Mouse (Mus musculus) CH12.LX (cell line): ENCODE data around the gene Prelp. TPM values are rescaled to one million over a fixed set of nuclear protein-coding genes. Genes with fewer than 3 reads are reported as not detected.
A peak's percentile ranks its signal among the peaks of the same experiment; 100 is the strongest.

Source experiments
- DNase-seq: peaks from one replicate; pipeline ENCODE4 v3.0.0-alpha.2; 2013; ENCODE audit errors: extremely low read depth
- H3K27ac ChIP-seq: 2 replicates; pipeline ENCODE4 v1.5.1; 2012; ENCODE audit warnings: low read depth, mild to moderate bottlenecking, control low read depth, moderate library complexity; ENCODE audit not compliant: insufficient read depth
- H3K27me3 ChIP-seq: replicated peaks from 2 replicates; pipeline ENCODE3; 2012; ENCODE audit warnings: inconsistent platforms
- H3K36me3 ChIP-seq, 2 experiments: replicated peaks in 1 of 2; 2 replicates each; pipeline versions ENCODE3 to v1.6.1; 2012; ENCODE audit warnings: inconsistent platforms in 1 of 2, low read length in 1 of 2, mild to moderate bottlenecking in 1 of 2, mixed read lengths in 1 of 2, moderate library complexity in 1 of 2; ENCODE audit not compliant: control insufficient read depth in 1 of 2, insufficient read depth in 1 of 2
- H3K4me1 ChIP-seq, 2 experiments: 2 replicates each; pipeline ENCODE4 v1.6.1; 2012; ENCODE audit warnings: inconsistent platforms in 1 of 2, moderate library complexity in 1 of 2; ENCODE audit not compliant: insufficient read depth in 2 of 2, control insufficient read depth in 1 of 2
- H3K4me2 ChIP-seq: 2 replicates; pipeline ENCODE4 v1.6.1; 2012; ENCODE audit warnings: low read depth, mild to moderate bottlenecking, control low read depth; ENCODE audit not compliant: poor library complexity, insufficient read depth, severe bottlenecking
- H3K4me3 ChIP-seq, 3 experiments: fragments of 150-350 bp in 1 of 3; sonication (generic) in 1 of 3; replicated peaks in 1 of 3; 2 replicates each; pipeline versions ENCODE3 to v1.5.1; 2011 to 2012; ENCODE audit warnings: low read depth in 2 of 3, low read length in 2 of 3, mild to moderate bottlenecking in 2 of 3, moderate library complexity in 2 of 3, control low read depth in 1 of 3, improper control_type of control experiment in 1 of 3, inconsistent platforms in 1 of 3, mixed read lengths in 1 of 3; ENCODE audit not compliant: poor library complexity in 1 of 3
- H3K79me2 ChIP-seq: replicated peaks from 2 replicates; pipeline ENCODE4 v1.6.1; 2012; ENCODE audit warnings: mild to moderate bottlenecking, moderate library complexity; ENCODE audit not compliant: control insufficient read depth, poor library complexity, insufficient read depth, severe bottlenecking; ENCODE audit errors: extremely low read depth
- H3K9ac ChIP-seq: 2 replicates; pipeline ENCODE4 v1.6.1; 2012; ENCODE audit warnings: low read depth, mild to moderate bottlenecking, control low read depth, moderate library complexity; ENCODE audit not compliant: insufficient read depth
- H3K9me3 ChIP-seq: replicated peaks from 2 replicates; pipeline ENCODE3; 2012; ENCODE audit warnings: low read length, inconsistent platforms, mixed read lengths
- CHD1 ChIP-seq: IDR thresholded peaks from 2 replicates; pipeline ENCODE4 v1.6.1; 2012; ENCODE audit warnings: low read depth, low read length, improper control_type of control experiment, inconsistent platforms
- JUND ChIP-seq: conservative IDR thresholded peaks from 2 replicates; pipeline ENCODE4 v1.6.1; 2011; ENCODE audit warnings: low read depth, low read length, improper control_type of control experiment
- MAX ChIP-seq: IDR thresholded peaks from 2 replicates; pipeline ENCODE4 v1.6.1; 2011; ENCODE audit warnings: low read length, improper control_type of control experiment
- NELFE ChIP-seq: IDR thresholded peaks from 2 replicates; pipeline ENCODE4 v1.6.1; 2011; ENCODE audit warnings: low read depth, low read length, improper control_type of control experiment
- NRF1 ChIP-seq: IDR thresholded peaks from 2 replicates; pipeline ENCODE4 v1.6.1; 2014; ENCODE audit warnings: low read depth, mild to moderate bottlenecking, inconsistent platforms, low read length, improper control_type of control experiment, moderate library complexity
- PAX5 ChIP-seq: IDR thresholded peaks from 2 replicates; pipeline ENCODE4 v1.6.1; 2012; ENCODE audit warnings: low read length, inconsistent platforms, mixed read lengths
- RAD21 ChIP-seq: IDR thresholded peaks from 2 replicates; pipeline ENCODE4 v1.6.1; 2011; ENCODE audit warnings: low read depth, mild to moderate bottlenecking, low read length, improper control_type of control experiment, moderate library complexity
- SMC3 ChIP-seq: IDR thresholded peaks from 2 replicates; pipeline ENCODE4 v1.6.1; 2011; ENCODE audit warnings: low read depth, low read length, improper control_type of control experiment
- TBP ChIP-seq: conservative IDR thresholded peaks from 2 replicates; pipeline ENCODE4 v1.6.1; 2011; ENCODE audit warnings: low read depth, low read length, improper control_type of control experiment
- USF1 ChIP-seq: IDR thresholded peaks from 2 replicates; pipeline ENCODE4 v1.6.1; 2014; ENCODE audit warnings: low read depth, mild to moderate bottlenecking, inconsistent platforms, low read length, improper control_type of control experiment
- ZKSCAN1 ChIP-seq: IDR thresholded peaks from 2 replicates; pipeline ENCODE4 v1.6.1; 2012; ENCODE audit warnings: low read depth, inconsistent platforms, low read length, improper control_type of control experiment, borderline replicate concordance
- ZNF384 ChIP-seq: IDR thresholded peaks from 2 replicates; pipeline ENCODE4 v1.6.1; 2012; ENCODE audit warnings: low read depth, low read length, improper control_type of control experiment, inconsistent platforms
- dilution Hi-C: fragments of 300-500 bp; cut with MboI; formaldehyde crosslinking; loops from 2 replicates; pipeline ENCODE4 v1.14.3; 2020; ENCODE audit warnings: low sequenced_read_pairs; ENCODE audit not compliant: extremely low pct_unique_long_range_greater_than_20kb, extremely low pct_ligation_motif_present
- in situ Hi-C: fragments of 300-500 bp; cut with MboI; formaldehyde crosslinking; loops from 3 replicates; pipeline ENCODE4 v1.14.3; 2019; ENCODE audit warnings: low sequenced_read_pairs, low pct_ligation_motif_present, low pct_unique_long_range_greater_than_20kb, mixed read lengths
- polyA plus RNA-seq: library from polyadenylated mRNA; unstranded; fragments of >175 nt; gene quantifications from 2 replicates; pipeline ENCODE4 v1.2.1, GENCODE M21; 2012; ENCODE audit warnings: low read depth; ENCODE audit not compliant: insufficient read length
- total RNA-seq, 2 experiments: library from RNA; depleted of rRNA; stranded (reverse); fragments of 300-350 nt in 1 of 2; fragments of >200 nt in 1 of 2; gene quantifications; 2 replicates each; pipeline ENCODE4 v1.2.3; 2012 to 2014

Prelp gene
- total and polyA plus RNA-seq, 3 experiments = not detected

DNA sequence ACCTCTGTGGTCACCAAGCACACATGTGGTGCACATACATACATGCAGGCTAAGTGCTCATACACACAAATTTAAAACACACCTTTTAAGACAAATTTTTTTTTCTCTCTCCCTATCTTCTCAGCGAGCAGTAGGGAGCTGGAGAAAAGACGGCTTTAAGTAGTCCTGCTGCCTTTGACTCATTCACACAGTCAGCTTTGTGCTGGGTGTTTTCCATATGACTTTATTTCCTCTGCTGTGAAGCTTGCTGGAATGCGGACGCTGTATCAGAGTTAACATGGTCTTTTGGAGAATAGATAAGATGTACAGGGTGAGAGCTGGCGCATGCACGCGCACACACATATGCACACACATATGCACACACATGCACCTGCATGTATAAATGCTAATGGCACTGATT is 11.1 kb downstream of the Prelp start:
- Histone ChIP-seq H3K4me2 (no peak overlapping the region), H3K27ac (no peak overlapping the region), H3K4me3 (no peak overlapping the region), H3K4me1 (peaks cover 0 to 4% of the 10 kb centered on the region in 2 experiments; a peak in 2 of 4 replicates), H3K9me3 (no peaks in the 10 kb centered on the region), H3K27me3 (peaks cover 87% of the 10 kb centered on the region), H3K9ac (no peak overlapping the region), H3K79me2 (no peaks in the 10 kb centered on the region), H3K36me3 (no peaks in the 10 kb centered on the region)
- TF ChIP-seq NRF1 (no peak), TBP (no peak)
- in situ Hi-C loops = loop anchor here (5.0 to 25.0 kb wide), 2 partner anchors 137 to 402 kb away; no protein-coding TSS in a partner anchor
- dilution Hi-C loops = no loop called here
- DNase-seq = no peak

DNA sequence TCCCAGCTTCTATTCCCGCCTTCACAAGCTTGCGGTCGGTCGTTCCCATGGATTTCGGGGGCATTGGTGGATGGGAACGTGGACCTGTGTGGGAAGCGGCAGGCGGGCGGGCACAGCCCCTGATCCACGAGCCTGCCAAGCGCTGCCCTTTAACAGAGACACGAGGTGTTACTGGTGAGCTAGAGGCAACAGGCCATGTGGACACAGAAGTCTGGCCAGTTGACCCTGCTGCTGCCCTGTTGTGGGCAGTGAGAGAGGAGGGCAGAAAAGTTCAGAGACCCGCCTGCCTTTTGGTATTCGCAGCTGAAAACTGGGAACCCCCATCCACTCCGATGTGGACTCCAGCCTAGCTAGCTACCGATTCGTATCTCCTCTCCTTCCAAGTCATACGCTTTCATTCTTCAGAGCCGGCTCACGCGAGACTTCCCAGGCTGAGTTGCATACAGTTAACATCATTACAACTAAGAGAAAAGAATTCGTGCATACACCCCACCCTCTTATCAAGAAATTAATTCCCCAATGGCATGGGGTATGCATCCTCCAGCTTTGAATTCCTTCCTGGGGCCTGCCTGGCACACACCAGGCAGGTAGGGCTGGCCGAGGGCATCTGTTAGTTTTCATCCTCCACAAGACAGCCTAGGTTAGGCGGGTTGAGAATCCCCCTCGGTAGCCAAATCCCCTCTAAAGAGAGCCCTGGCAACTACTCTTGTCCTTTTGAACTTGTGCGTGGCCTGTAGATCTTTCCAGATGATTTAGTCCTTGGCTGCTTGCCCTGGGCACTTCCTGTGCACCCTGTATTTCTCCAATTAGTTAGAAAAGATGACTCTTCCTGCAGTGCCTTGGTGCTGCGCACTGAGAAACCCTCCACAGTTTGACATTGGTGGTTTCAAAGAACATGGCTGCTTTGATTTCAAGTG is 12.3 kb downstream of the Prelp start:
- peaks cover 86% of the 10 kb centered on the region for H3K27me3 ChIP-seq
- no peaks in the 10 kb centered on the region for H3K36me3 ChIP-seq
- no peaks in the 10 kb centered on the region for H3K9me3 ChIP-seq
- in situ Hi-C loops (loop anchor here (25.0 kb wide), 1 partner anchor 403 kb away; no protein-coding TSS in a partner anchor), dilution Hi-C loops (no loop called here)
- H3K4me2 ChIP-seq = peak overlapping the region; percentile 63
- no peak overlapping the region for H3K27ac ChIP-seq
- no peak for DNase-seq
- H3K79me2 ChIP-seq = no peaks in the 10 kb centered on the region
- H3K4me1 ChIP-seq = peaks cover 0 to 4% of the 10 kb centered on the region in 2 experiments; a peak in 2 of 4 replicates
- no peak overlapping the region for H3K4me3 ChIP-seq
- TF ChIP-seq PAX5 (no peak), RAD21 (no peak), ZKSCAN1 (no peak), SMC3 (no peak), MAX (no peak), CHD1 (no peak), NELFE (no peak), JUND (no peak), USF1 (no peak)
- no peak overlapping the region for H3K9ac ChIP-seq

DNA sequence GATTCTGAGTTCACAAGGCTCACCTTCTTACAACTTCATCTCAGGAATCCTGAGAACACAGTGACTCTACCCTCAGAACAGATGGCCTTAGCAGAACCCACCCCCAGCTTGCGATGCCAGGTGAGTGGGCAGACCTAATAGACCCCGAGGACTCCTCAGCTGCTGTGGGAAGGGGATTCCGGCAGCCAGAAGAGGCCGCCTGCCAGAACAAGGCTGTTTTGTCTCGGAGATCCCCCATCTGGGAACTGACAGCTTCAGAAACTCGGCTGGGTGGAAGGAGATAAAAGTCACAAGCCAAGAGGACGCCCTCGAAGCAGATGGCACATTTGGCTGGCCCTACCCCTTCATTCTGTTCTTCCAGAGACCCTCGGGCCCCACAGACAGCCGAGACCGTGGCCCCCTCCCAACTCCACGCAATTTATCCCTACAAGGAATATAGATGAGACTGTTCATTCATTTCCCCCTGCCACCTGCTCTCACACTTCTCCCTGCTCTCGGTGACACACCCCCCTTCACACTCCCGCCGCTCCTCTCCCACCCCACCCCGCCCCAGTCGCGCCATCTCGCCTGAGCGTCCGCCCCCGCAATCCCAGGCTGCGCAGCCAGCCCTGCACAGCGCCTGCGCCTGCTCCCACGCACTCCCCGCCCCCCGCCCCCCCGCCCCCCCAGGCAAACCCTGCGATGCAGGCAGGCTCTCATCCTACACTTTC is 13.1 kb downstream of the Prelp start, which contains the start of gene Optc:
Gene Optc (minus strand): TSS at position 51 of the 710 bp plus-strand sequence.
- Histone ChIP-seq H3K27me3 (peaks cover 88% of the 10 kb centered on the region), H3K4me1 (peaks cover 0 to 4% of the 10 kb centered on the region in 2 experiments; a peak in 2 of 4 replicates), H3K36me3 (no peaks in the 10 kb centered on the region), H3K4me2 (peak within 1 kb of the TSS; percentile 63), H3K9me3 (no peaks in the 10 kb centered on the region), H3K4me3 (no peak within 1 kb of the TSS), H3K79me2 (no peaks in the 10 kb centered on the region), H3K9ac (no peak within 1 kb of the TSS), H3K27ac (no peak within 1 kb of the TSS)
- 0 out of 2 replicates have a peak, but pooled peaks have one; percentile 32 for TF ChIP-seq NRF1
- no peak for TF ChIP-seq ZNF384
- no peak for DNase-seq
- in situ Hi-C loops (loop anchor here (25.0 kb wide), 1 partner anchor 404 kb away; no protein-coding TSS in a partner anchor), dilution Hi-C loops (no loop called here)
